Mouse (Mus musculus): Measurements from ENCODE around the gene Gm26897. TPM values are rescaled to one million over a fixed set of nuclear protein-coding genes. Genes with fewer than 3 reads are reported as not detected.

Gene Gm26897
- total RNA-seq, 2 experiments from 2014 or later: not detected

GRCm38 (mm10) chr5:111749599-111749998 lies 15.9 kb downstream of the Gm26897 start:
- DNase-seq (ENCODE audit: low spot score in 2 of 2): no peak

GRCm38 (mm10) chr5:111750092-111750491 lies 16.4 kb downstream of the Gm26897 start:
- peak in 1 of 2 experiments; percentile 27 for DNase-seq (ENCODE audit: low spot score in 2 of 2)

- DNase-seq (ENCODE audit: low spot score in 2 of 2): peak in 1 of 2 experiments; percentile 43
These were observed 20.9 kb downstream of the Gm26897 start for GRCm38 (mm10) chr5:111754484-111755139.

- DNase-seq (ENCODE audit: low spot score in 2 of 2): peak in 1 of 2 experiments; percentile 38
These were observed 21.6 kb downstream of the Gm26897 start for GRCm38 (mm10) chr5:111755330-111755729.

GRCm38 (mm10) chr5:111760721-111761480 lies 27.2 kb downstream of the Gm26897 start:
- DNase-seq (ENCODE audit: low spot score in 2 of 2): no peak

- peak in 1 of 2 experiments; percentile 41 for DNase-seq (ENCODE audit: low spot score in 2 of 2)
These were observed 27.9 kb downstream of the Gm26897 start for GRCm38 (mm10) chr5:111761574-111761973.

GRCm38 (mm10) chr5:111762085-111762484 lies 28.4 kb downstream of the Gm26897 start:
- DNase-seq (ENCODE audit: low spot score in 2 of 2): peak; percentile 76 to 81

- no peak for DNase-seq (ENCODE audit: low spot score in 2 of 2)
These were observed 32.1 kb downstream of the Gm26897 start for GRCm38 (mm10) chr5:111765671-111766290.

- DNase-seq (ENCODE audit: low spot score in 2 of 2): no peak
These were observed 33.0 kb downstream of the Gm26897 start for GRCm38 (mm10) chr5:111766696-111767095.

- DNase-seq (ENCODE audit: low spot score in 2 of 2): no peak
These were observed 36.5 kb downstream of the Gm26897 start for GRCm38 (mm10) chr5:111770266-111770665.

- DNase-seq (ENCODE audit: low spot score in 2 of 2): no peak
These were observed 38.4 kb downstream of the Gm26897 start for GRCm38 (mm10) chr5:111772127-111772526.

- no peak for DNase-seq (ENCODE audit: low spot score in 2 of 2)
These were observed 39.1 kb downstream of the Gm26897 start for GRCm38 (mm10) chr5:111772591-111773406.

- DNase-seq (ENCODE audit: low spot score in 2 of 2): no peak
These were observed 39.6 kb downstream of the Gm26897 start for GRCm38 (mm10) chr5:111773407-111773733.

- DNase-seq (ENCODE audit: low spot score in 2 of 2): no peak
These were observed 42.5 kb downstream of the Gm26897 start for GRCm38 (mm10) chr5:111776246-111776645.

GRCm38 (mm10) chr5:111778093-111778492 lies 44.4 kb downstream of the Gm26897 start:
- DNase-seq (ENCODE audit: low spot score in 2 of 2): no peak

GRCm38 (mm10) chr5:111779776-111780485 lies 46.2 kb downstream of the Gm26897 start:
- no peak for DNase-seq (ENCODE audit: low spot score in 2 of 2)
